In the genomic region with DNA sequence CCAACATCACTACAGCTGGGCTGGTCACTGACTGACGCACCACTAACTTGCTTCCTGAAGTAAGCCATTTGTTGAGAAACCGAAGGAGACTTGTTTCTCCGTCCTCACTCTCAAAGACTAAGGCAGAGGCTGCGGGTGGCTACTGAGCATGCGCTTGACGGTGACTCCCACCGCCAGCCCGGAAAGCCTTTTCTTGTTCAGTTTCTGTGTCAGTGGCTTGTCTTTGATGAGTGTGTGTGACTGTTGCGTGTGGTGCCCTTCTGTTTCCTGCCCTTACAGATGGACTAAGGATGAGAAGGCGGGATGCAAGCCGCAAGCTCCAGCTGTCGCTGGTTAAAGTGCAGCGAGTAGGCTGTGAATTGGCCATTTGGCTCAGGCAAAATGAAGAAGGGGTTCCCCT, we compare ENCODE assay signal across 9 mouse cellular contexts. TPM values are rescaled to one million over a fixed set of nuclear protein-coding genes. Genes with fewer than 3 reads are reported as not detected.
A peak's percentile ranks its signal among the peaks of the same experiment; 100 is the strongest.
DNase-seq lines count a peak whose midpoint lies in the region; ATAC-seq lines count a peak whose summit lies in the region.
"Had no signal": no experiment of that assay in that cellular context is flagged by ENCODE, and none has a peak within 500 bp of the region (broad histone marks: within the 10 kb centered on the region; RNA-seq: fewer than 3 reads in every experiment).

No protein-coding gene starts in this region.

- H3K27me3 ChIP-seq in liver, embryonic 11.5 days (replicated peaks; ENCODE audit: control insufficient read depth, insufficient read depth, low read length): no peaks in the 10 kb centered on the region; the same call in none of the 2 replicates
- no peaks in the 10 kb centered on the region for H3K27me3 ChIP-seq in embryonic facial prominence, embryonic 13.5 days
- H3K27me3 ChIP-seq in limb, embryonic 12.5 days: 0 out of 2 replicates have a peak, but pooled peaks cover 5% of the 10 kb centered on the region

- H3K4me3 ChIP-seq in liver, embryonic 11.5 days (ENCODE audit: low read depth, low read length): no peak overlapping the region
- no peak overlapping the region for H3K4me3 ChIP-seq in embryonic facial prominence, embryonic 13.5 days
- H3K4me3 ChIP-seq in limb, embryonic 12.5 days (replicated peaks): no peak overlapping the region
- H3K4me3 ChIP-seq: liver, embryonic 15.5 days had no signal

- no peaks in the 10 kb centered on the region for H3K9me3 ChIP-seq in liver, embryonic 11.5 days (ENCODE audit: control insufficient read depth, low read length)
- no peaks in the 10 kb centered on the region for H3K9me3 ChIP-seq in embryonic facial prominence, embryonic 13.5 days
- no peaks in the 10 kb centered on the region for H3K9me3 ChIP-seq in limb, embryonic 12.5 days
- H3K9me3 ChIP-seq: liver, embryonic 15.5 days had no signal

- H3K27ac ChIP-seq in liver, embryonic 11.5 days (ENCODE audit: low read depth, low read length): no peak overlapping the region
- H3K27ac ChIP-seq in embryonic facial prominence, embryonic 13.5 days: no peak overlapping the region
- no peak overlapping the region for H3K27ac ChIP-seq in limb, embryonic 12.5 days
- H3K27ac ChIP-seq: liver, embryonic 15.5 days had no signal

- no peaks in the 10 kb centered on the region for H3K4me1 ChIP-seq in liver, embryonic 11.5 days (replicated peaks; ENCODE audit: control insufficient read depth, insufficient read depth, low read length)
- H3K4me1 ChIP-seq in embryonic facial prominence, embryonic 13.5 days: peaks cover 34% of the 10 kb centered on the region
- H3K4me1 ChIP-seq in limb, embryonic 12.5 days (replicated peaks): peaks cover 23% of the 10 kb centered on the region
- H3K4me1 ChIP-seq: liver, embryonic 15.5 days had no signal

- ATAC-seq in liver, embryonic 11.5 days (replicated peaks; ENCODE audit: low FRiP score): no peak
- ATAC-seq in embryonic facial prominence, embryonic 13.5 days (ENCODE audit: insufficient number of reproducible peaks, insufficient read depth, low FRiP score, low TSS enrichment, low read depth): no peak
- no peak for ATAC-seq in limb, embryonic 12.5 days (ENCODE audit: insufficient number of reproducible peaks, insufficient read depth, low FRiP score, low TSS enrichment, low read depth)

- H3K4me2 ChIP-seq in liver, embryonic 11.5 days: peak overlapping the region; percentile 33; the same call in 1 of the 2 replicates
- H3K4me2 ChIP-seq in embryonic facial prominence, embryonic 13.5 days: peak overlapping the region; percentile 36
- peak overlapping the region; percentile 23; the same call in 1 of the 2 replicates for H3K4me2 ChIP-seq in limb, embryonic 12.5 days
- H3K4me2 ChIP-seq: liver, embryonic 15.5 days had no signal

- WGBS in liver, embryonic 11.5 days: 55% methylated on average over 13 of the region's 13 CpGs
- 70% methylated on average over 13 of the region's 13 CpGs for WGBS in embryonic facial prominence, embryonic 13.5 days
- 66% methylated on average over 13 of the region's 13 CpGs for WGBS in limb, embryonic 12.5 days

- peak; percentile 27 for DNase-seq in liver, embryonic 11.5 days (ENCODE audit: low spot score)
- no peak for DNase-seq in liver
- DNase-seq in induced T-regulatory cell, adult 2 months (ENCODE audit: low read depth): peak; percentile 59
- DNase-seq in right cerebral cortex, postnatal 10 days (ENCODE audit: low spot score in 2 of 2): peak; percentile 55 to 61
- DNase-seq in embryo, embryonic 9.5 days (ENCODE audit: extremely low spot score): no peak
- no peak for DNase-seq in gastrocnemius, postnatal 4 days (ENCODE audit: low spot score in 2 of 2)

- H3K36me3 ChIP-seq in liver, embryonic 11.5 days (ENCODE audit: control insufficient read depth, insufficient read depth, low read length): no peaks in the 10 kb centered on the region
- no peaks in the 10 kb centered on the region for H3K36me3 ChIP-seq in embryonic facial prominence, embryonic 13.5 days
- no peaks in the 10 kb centered on the region for H3K36me3 ChIP-seq in limb, embryonic 12.5 days
- H3K36me3 ChIP-seq: liver, embryonic 15.5 days had no signal

- no peak overlapping the region for H3K9ac ChIP-seq in liver, embryonic 11.5 days (ENCODE audit: low read depth, low read length)
- H3K9ac ChIP-seq in embryonic facial prominence, embryonic 13.5 days: no peak overlapping the region
- H3K9ac ChIP-seq in limb, embryonic 12.5 days (replicated peaks): no peak overlapping the region
- H3K9ac ChIP-seq: liver, embryonic 15.5 days had no signal

RNA-seq across cellular contexts. Expression of a gene that starts 5.1 kb away (rescaled TPM):
- 0.23 and 0.34 TPM in 2 replicates for polyA plus RNA-seq in liver, embryonic 11.5 days (2014; fragmentation: Nextera tagmentation; extraction: Ambion mirVana)
- polyA plus RNA-seq in embryonic facial prominence, embryonic 13.5 days (2015; fragmentation: Nextera tagmentation; extraction: Ambion mirVana): 2.1 and 2.4 TPM in 2 replicates
- polyA plus RNA-seq in limb, embryonic 12.5 days (2016; fragmentation: Nextera tagmentation; extraction: Ambion mirVana): 1.9 and 2.6 TPM in 2 replicates
- total RNA-seq in gastrocnemius, postnatal 4 days (2021): 10 to 100 TPM; 35.8 to 36.2 TPM

Comparison
In these comparisons a context has a peak if more than half of its experiments do, and no peak if none do; other contexts are left out.
1. DNase-seq: peak in liver, embryonic 11.5 days (single experiment), induced T-regulatory cell, adult 2 months (single experiment) and right cerebral cortex, postnatal 10 days (2 of 2); none in liver (single experiment), embryo, embryonic 9.5 days (single experiment) and gastrocnemius, postnatal 4 days (0 of 2).
2. Peak in every context shown above with its lines, with median percentiles within 50 percentile points of each other: H3K4me2 ChIP-seq.